Mouse (Mus musculus) brown adipose tissue, adult 24 weeks (tissue): ENCODE results near the gene Atp9a. TPM values are rescaled to one million over a fixed set of nuclear protein-coding genes. Genes with fewer than 3 reads are reported as not detected.
A peak's percentile ranks its signal among the peaks of the same experiment; 100 is the strongest.
"Not testable (repeated sequence)": the region's sequence is repeated elsewhere in the genome, so short reads cannot be mapped to it uniquely, and the experiment has no call there.

ENCODE experiments used
- H3K27ac ChIP-seq: fragments of 200-500 bp; replicated peaks from 2 replicates; pipeline ENCODE4 v1.5.1; 2012; ENCODE audit warnings: low read depth, mild to moderate bottlenecking, low read length
- H3K4me1 ChIP-seq: fragments of 200-500 bp; 2 replicates; pipeline ENCODE4 v1.6.1; 2012; ENCODE audit warnings: low read length, mixed read lengths; ENCODE audit not compliant: control insufficient read depth, insufficient read depth, insufficient read length
- H3K4me3 ChIP-seq: fragments of 200-500 bp; 2 replicates; pipeline ENCODE4 v1.5.1; 2012; ENCODE audit warnings: low read depth, mild to moderate bottlenecking, low read length, moderate library complexity; ENCODE audit not compliant: insufficient read depth
- polyA plus RNA-seq: library from polyadenylated mRNA; stranded (reverse); fragments of >200 nt; gene quantifications from 2 replicates; pipeline ENCODE4 v1.2.4, GENCODE M21; 2012; ENCODE audit not compliant: missing spikeins, insufficient read depth, insufficient read length

Atp9a gene
- polyA plus RNA-seq, 1 experiment, result 49.7 TPM

DNA sequence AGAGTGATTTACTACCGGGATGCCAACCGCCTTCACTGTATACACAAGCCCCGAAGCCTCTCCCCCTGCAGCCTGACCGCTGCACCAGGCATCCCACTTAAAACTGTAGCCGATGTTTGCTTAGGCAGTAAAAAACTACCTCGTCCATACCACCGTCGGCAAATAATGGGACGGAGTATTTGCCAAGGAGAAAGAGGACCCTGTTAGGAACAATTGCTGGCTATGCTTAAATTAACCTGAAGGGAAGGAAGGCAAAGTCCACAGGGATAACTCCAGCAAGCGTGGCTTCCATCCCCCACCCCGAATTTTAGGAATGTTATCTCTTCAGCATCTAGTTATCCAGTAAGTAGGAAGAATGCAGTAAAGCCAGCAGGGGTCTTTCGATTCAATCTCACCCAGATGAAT is 20.2 kb upstream of the Atp9a start:
- H3K4me3 ChIP-seq, result no peak overlapping the region
- H3K27ac ChIP-seq, result no peak overlapping the region
- no peaks in the 10 kb centered on the region; the same call in 1 of the 2 replicates for H3K4me1 ChIP-seq

DNA sequence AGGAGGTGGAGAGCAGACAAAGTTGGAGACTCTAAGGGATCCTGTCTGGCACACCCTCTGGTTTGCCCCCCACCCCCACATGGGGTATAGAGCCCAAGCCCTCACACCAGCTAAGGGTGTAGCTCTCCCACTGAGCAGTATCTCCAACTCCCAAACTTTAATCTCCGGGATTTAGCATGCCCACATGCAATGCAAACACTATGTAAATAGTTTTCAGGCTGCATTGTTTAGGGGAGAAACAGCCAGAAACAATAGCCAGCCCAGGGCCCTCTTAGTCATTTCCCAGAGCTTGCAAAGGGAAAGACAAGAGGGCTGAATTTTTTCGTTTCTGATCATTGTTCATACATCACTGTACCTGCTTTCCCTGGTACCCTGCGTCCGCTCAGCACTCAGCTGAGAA is 19.7 kb upstream of the Atp9a start:
- Histone ChIP-seq H3K27ac (no peak overlapping the region), H3K4me3 (no peak overlapping the region), H3K4me1 (no peaks in the 10 kb centered on the region; the same call in 1 of the 2 replicates)

DNA sequence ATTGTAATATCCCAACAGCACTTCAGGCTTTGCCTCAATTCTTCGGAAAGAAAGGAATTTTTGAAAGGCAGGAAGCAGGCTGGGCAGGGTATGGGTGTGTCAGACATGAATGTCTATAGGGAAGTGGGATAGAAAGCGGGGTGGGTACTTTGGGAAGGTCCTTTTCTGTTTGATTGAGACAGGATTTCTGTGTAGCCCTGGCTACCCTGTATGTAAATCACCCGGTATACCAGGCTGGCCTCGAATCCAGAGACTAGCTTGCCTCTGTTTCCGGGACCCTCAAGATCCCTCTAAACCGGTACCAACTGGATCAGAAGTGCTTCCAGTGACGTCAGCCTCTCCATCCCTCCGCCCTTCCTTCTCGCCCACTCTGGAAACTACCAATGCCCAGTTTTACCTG is 18.9 kb upstream of the Atp9a start:
- H3K4me1 ChIP-seq, result no peaks in the 10 kb centered on the region; the same call in 1 of the 2 replicates
- no peak overlapping the region for H3K4me3 ChIP-seq
- H3K27ac ChIP-seq, result no peak overlapping the region

DNA sequence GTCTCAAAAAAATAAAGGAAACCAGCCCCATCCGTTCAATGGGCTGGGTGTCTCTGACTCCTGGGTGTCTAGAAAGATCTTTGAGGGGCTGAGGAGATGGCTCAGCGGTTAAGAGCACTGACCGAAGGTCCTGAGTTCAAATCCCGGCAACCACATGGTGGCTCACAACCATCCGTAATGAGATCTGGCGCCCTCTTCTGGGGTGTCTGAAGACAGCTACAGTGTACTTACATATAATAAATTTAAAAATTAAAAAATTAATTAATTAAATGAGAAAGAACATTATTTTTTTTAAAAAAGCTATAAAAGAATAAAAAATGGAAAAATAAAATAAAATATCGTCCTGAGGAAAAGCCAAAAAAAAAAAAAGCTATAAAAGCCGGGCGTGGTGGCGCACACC is 2.2 kb upstream of the Atp9a start:
- not testable (repeated sequence) for H3K4me3 ChIP-seq, H3K27ac ChIP-seq, H3K4me1 ChIP-seq

DNA sequence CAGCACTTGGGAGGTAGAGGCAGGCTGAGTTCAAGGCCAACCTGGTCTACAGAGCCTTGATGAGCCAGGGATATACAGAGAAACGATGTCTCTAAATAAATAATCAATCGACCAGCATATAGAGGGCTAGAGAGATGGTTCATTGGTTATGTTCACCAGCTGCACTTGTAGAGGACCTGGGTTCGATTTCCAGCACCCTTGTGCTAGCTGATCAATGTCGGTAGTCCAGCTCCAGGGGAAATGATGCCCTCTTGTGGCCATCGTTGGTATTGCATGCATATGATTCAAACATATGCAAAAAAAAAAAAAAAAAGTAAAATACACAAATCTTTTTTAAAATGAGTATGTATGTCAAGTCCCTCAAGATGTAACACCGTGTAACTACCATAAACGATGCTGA is 440 bp upstream of the Atp9a start:
- Histone ChIP-seq H3K27ac (no peak overlapping the region), H3K4me1 (peaks cover 3% of the 10 kb centered on the region; the same call in 1 of the 2 replicates), H3K4me3 (peak overlapping the region; percentile 98)

DNA sequence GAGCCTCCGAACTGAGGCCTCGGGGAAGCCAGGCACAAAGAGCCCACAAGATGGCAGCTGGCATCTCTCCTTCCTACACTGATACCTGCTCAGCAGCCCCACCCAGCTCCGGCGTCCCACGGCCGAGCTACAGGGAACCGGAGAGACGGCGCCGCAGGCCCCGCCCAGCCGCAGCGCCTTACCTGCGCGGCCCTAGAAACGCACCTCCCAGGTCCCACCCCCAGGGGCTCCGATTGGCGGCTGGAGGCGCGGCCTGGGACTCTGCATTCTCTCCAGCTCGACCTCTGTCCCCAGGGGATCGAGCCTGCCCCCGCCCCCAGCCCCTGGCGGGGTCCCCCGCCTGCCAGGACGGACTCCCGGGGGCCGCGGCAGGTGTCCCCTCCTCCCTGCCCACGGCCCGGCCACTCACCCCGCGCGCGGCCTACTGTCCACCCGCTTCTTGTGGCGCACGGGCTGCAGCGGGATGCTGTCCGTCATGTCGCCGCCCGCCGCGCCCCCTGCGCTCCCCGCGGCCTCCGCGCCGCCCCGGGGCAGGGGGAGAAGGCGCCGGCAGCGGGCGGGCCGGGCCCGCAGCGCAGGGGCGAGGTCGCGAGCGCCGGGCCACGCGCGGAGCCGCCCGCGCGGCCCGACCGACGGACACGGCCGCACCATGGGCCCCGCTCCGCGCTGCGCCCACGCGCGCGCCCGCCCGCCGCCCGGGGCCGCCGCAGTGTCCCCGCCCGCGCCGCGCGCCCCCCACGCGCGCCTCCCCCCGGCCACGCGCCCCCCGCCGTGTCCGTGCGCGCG is 743 bp downstream of the Atp9a start:
- Histone ChIP-seq H3K4me3 (peak overlapping the region; percentile 98), H3K4me1 (peaks cover 5% of the 10 kb centered on the region; the same call in 1 of the 2 replicates), H3K27ac (peak overlapping the region; percentile 85)

DNA sequence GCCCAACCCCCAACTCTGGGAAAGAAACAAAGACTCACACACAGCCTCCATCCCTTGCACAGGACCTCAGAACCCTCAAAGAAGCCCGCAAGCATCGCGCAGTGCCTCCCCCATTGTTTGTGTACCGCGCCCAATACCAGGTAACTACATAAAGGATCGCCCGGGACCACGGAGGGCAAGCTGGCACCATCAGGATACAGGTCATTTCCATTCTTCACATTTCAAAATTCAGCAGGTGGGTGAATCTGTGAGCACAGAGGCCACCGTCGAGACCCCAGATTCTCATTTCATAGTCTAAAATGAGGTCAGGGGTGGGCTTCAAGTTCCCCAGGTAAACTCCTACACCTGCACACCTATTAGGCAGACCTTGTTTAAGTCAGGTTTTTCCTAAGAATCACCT is 1.7 kb downstream of the Atp9a start:
- H3K27ac ChIP-seq, result peak overlapping the region; percentile 85; the same call in 1 of the 2 replicates
- peak overlapping the region; percentile 98 for H3K4me3 ChIP-seq
- peaks cover 6% of the 10 kb centered on the region; the same call in 1 of the 2 replicates for H3K4me1 ChIP-seq

DNA sequence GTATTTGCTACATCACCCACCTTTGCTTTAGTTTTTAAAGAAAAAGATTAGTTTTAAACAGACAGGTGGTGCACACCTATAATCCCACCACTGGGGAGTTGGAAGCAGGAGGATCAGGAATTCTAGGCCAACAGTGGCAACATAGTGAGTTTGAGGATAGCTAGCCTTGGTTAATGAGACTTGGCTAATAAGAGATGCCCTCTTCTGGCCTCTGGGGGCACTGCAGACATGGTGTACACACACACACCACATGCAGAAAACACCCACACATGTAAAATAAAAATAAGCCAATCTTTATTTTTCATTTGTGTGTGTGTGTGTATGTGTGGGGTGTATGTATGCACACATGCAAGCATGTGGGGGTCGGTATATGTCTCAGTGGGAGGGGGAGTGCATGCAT is 3.4 kb downstream of the Atp9a start:
- no peak overlapping the region for H3K4me3 ChIP-seq
- H3K27ac ChIP-seq, result peak overlapping the region; percentile 94
- H3K4me1 ChIP-seq, result peaks cover 18% of the 10 kb centered on the region

DNA sequence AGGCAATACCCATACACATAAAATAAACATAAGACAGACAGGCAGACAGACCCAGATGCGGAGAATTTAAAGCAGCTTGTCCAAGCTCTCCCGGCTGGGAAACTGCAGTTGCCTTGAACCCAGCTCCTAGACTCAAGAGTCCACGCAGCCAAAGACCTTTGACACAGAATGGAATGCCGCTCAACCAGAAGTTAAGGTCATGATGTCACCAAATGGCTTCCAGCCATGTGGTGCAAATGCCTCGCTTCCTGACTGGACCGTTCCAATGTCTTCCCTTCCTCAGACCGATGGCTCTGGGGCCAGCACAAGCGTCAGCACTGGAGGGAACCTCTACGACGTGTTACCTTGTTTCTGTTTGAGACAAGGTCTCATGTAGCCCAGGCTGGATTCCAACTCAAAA is 4.3 kb downstream of the Atp9a start:
- Histone ChIP-seq H3K4me3 (peak overlapping the region; percentile 47), H3K27ac (peak overlapping the region; percentile 99), H3K4me1 (peaks cover 21% of the 10 kb centered on the region)

DNA sequence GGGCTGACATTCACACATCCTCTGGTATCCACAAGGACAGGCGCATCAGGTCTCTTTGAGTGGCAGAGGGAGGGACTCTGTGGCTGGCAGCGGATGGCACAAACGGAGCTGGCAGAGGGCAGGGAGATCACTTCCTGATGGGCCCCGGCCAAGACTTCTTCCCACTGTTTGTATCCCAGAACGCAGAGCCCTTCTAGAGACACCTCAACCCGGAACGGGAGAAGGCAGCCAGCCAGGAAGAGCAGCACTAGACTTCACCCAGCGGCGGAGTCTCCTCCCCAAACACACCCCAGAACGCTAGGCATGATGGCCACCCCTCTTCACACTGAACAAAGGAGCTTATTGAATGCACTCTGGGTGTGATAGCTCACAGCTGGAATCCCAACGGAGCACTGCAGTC is 8.2 kb downstream of the Atp9a start:
- Histone ChIP-seq H3K4me1 (peaks cover 25% of the 10 kb centered on the region), H3K27ac (peak overlapping the region; percentile 75), H3K4me3 (no peak overlapping the region)

DNA sequence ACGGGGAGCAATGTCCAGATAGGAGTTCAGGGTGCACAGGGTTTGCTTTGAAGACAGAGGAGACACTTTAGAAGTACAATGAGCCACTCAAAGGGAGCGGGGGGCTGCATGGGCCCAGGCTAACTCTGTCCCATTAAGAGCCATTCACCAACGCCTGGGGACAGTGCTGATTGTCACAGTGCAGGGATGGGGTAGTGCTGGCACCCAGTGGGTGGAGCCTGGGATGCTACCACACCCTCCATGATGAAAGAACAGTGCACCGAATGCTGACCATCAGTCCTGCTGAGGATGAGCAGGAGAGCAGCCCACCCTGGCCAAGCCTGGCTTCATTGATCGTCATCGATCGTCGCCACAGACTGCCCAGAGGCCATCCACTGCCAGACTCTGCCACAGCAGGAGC is 11.0 kb downstream of the Atp9a start:
- Histone ChIP-seq H3K4me1 (peaks cover 21% of the 10 kb centered on the region), H3K27ac (no peak overlapping the region), H3K4me3 (no peak overlapping the region)

DNA sequence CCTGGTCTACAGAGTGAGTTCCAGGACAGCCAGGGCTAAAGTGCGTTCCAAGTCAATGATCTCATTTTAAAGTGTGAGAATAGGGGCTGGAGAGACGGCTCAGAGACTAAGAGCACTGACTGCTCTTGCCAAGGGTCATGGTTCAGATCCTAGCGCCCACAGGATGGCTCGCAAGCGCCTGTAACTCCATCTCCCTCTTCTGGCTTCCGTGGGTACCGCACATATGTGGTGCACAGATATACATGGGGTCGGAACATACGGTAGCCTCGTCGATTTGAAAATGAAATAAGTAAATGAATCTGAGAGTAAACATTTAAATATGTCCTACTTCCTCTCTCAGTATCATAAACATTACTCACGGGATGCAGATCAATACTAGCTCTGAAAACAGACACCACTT is 12.5 kb downstream of the Atp9a start:
- peaks cover 18% of the 10 kb centered on the region for H3K4me1 ChIP-seq
- H3K27ac ChIP-seq, result no peak overlapping the region
- H3K4me3 ChIP-seq, result no peak overlapping the region

DNA sequence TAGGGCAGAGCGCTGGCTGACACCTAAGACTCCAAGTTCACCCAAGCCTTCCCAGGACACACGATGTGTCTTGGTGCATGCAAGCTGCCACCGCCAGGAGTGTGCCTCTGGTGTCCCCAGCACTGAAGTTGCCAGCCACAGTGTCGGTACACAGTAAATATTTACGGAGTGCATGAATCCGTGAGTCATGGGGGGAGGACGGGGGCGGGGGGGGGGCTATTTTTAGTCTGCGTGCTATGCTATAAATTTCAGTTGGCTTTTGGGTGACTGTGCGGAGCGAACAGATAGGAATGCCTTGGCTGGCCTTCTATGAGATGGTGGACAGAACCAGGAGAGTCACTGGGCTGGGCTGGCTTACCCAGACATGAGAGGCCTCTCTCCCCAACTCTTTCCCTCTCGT is 14.2 kb downstream of the Atp9a start:
- no peak overlapping the region for H3K4me3 ChIP-seq
- peaks cover 7% of the 10 kb centered on the region; the same call in 1 of the 2 replicates for H3K4me1 ChIP-seq
- H3K27ac ChIP-seq, result no peak overlapping the region

DNA sequence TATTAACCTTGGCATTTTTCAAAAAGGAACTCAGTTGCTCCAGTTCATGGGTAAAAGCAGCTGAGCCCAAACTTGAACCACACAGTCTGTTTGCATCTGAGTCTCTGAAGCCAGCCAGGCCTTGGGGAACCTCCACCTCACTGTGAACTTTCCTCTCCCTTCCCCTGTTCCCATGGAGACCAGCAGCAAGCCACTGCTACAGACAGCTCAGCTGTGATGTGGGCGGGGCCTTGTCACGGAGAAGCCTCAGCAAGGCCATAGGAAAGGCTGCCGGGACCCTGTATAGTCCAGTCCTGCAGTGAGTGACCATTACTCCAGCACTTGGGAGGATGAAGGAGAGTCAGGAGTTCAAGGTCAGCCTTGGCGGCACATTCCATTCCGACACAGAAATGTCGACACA is 16.2 kb downstream of the Atp9a start:
- Histone ChIP-seq H3K4me1 (peaks cover 3% of the 10 kb centered on the region; the same call in 1 of the 2 replicates), H3K4me3 (no peak overlapping the region), H3K27ac (peak overlapping the region; percentile 48; the same call in 1 of the 2 replicates)

DNA sequence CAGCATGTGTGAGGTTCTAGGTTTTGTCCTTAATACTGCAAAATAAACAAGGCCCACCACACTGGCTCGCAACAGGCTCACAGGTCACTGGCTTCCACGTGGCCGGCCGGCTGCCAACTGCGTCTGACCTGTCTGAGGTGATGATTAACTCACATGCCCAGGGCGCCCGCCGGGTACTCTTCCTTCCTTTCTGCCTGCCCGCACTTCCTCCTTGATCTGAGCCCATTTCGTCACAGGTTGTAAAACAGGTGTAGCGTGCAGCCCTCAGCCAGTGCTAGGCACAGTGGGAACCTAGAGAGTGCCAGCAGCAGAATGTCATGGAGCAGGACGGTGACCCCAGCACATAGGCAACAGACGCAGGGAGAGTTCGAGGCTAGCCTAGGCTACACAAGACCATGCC is 20.9 kb downstream of the Atp9a start:
- Histone ChIP-seq H3K27ac (no peak overlapping the region), H3K4me1 (peaks cover 6% of the 10 kb centered on the region), H3K4me3 (no peak overlapping the region)

DNA sequence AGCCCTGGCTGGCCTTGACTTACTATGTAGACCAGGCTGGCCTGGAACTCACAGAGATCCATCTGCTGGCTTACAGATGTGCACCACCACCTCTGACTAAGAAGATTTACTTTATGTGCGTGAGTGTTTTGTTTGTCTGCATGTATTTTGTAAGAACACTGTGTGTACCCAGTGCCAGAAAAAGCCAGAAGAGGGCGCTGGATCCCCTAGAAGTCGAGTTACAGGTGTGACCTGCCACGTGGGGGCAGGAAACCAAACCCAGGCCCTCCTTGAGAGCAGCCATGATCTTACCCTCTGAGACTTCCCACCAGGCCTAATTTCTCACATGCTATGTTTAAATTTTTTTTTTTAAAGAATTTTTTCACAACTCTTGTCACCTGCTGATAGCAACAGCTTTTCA is 22.5 kb downstream of the Atp9a start:
- no peak overlapping the region for H3K27ac ChIP-seq
- peaks cover 3% of the 10 kb centered on the region for H3K4me1 ChIP-seq
- H3K4me3 ChIP-seq, result no peak overlapping the region
